Mouse (Mus musculus) forebrain, embryonic 15.5 days (tissue): Measurements from ENCODE around the gene Ccdc14. TPM values are rescaled to one million over a fixed set of nuclear protein-coding genes. Genes with fewer than 3 reads are reported as not detected.
"Not testable (repeated sequence)": the region's sequence is repeated elsewhere in the genome, so short reads cannot be mapped to it uniquely, and the experiment has no call there.

ENCODE experiments used
- ATAC-seq: fragments of 200-750 bp; cut with Nextera tagmentation; replicated peaks from 2 replicates; pipeline ENCODE4 v1.8.0; 2017; ENCODE audit warnings: mild to moderate bottlenecking, moderate TSS enrichment, moderate library complexity
- H3K27ac ChIP-seq: fragments of 300-500 bp; sonication (generic); replicated peaks from 2 replicates; pipeline ENCODE4 v1.5.1; 2015; ENCODE audit warnings: mild to moderate bottlenecking, inconsistent platforms
- H3K27me3 ChIP-seq: fragments of 300-500 bp; sonication (generic); 2 replicates; pipeline ENCODE4 v1.6.1; 2015; ENCODE audit warnings: inconsistent platforms
- H3K36me3 ChIP-seq: fragments of 300-500 bp; sonication (generic); 2 replicates; pipeline ENCODE4 v1.6.1; 2015; ENCODE audit warnings: mild to moderate bottlenecking, inconsistent platforms
- H3K4me1 ChIP-seq: fragments of 300-500 bp; sonication (generic); 2 replicates; pipeline ENCODE4 v1.6.1; 2015; ENCODE audit warnings: inconsistent platforms
- H3K4me2 ChIP-seq: fragments of 300-500 bp; sonication (generic); replicated peaks from 2 replicates; pipeline ENCODE4 v1.6.1; 2015; ENCODE audit warnings: mild to moderate bottlenecking, inconsistent platforms
- H3K4me3 ChIP-seq: fragments of 300-500 bp; sonication (generic); 2 replicates; pipeline ENCODE4 v1.5.1; 2015; ENCODE audit warnings: mild to moderate bottlenecking, inconsistent platforms
- H3K9ac ChIP-seq: fragments of 300-500 bp; sonication (generic); replicated peaks from 2 replicates; pipeline ENCODE4 v1.6.1; 2015; ENCODE audit warnings: mild to moderate bottlenecking, inconsistent platforms
- H3K9me3 ChIP-seq: fragments of 300-500 bp; sonication (generic); 2 replicates; pipeline ENCODE4 v1.6.1; 2016; ENCODE audit warnings: inconsistent platforms
- WGBS: fragments of 180-500 bp; shearing (Covaris S2); methylation state at CpG from one replicate; pipeline ENCODE4 v1.1.7; 2015; ENCODE audit warnings: mixed read lengths; 5-methylcytosine and 5-hydroxymethylcytosine counted together
- polyA plus RNA-seq: library from polyadenylated mRNA; unstranded; fragments of >200 nt; fragmentation: Nextera tagmentation; extraction: Ambion mirVana; gene quantifications from 2 replicates; pipeline ENCODE4 v1.2.1, GENCODE M21; 2015

Gene Ccdc14
- polyA plus RNA-seq, 1 experiment from 2014 or later: 5.2 TPM

GRCm38 (mm10) chr16:34725156-34725555, 34.7 kb downstream of the Ccdc14 start:
- no peak for ATAC-seq
- Histone ChIP-seq H3K4me3 (no peak overlapping the region), H3K9ac (no peak overlapping the region)

GRCm38 (mm10) chr16:34728610-34729009, 38.2 kb downstream of the Ccdc14 start:
- H3K27ac ChIP-seq, H3K4me1 ChIP-seq, H3K9me3 ChIP-seq, H3K4me2 ChIP-seq, H3K4me3 ChIP-seq, ATAC-seq, H3K36me3 ChIP-seq, H3K9ac ChIP-seq, H3K27me3 ChIP-seq: not testable (repeated sequence)

More at GRCm38 (mm10) chr16:34725156-34725555, 34.7 kb downstream of the Ccdc14 start:
- Histone ChIP-seq H3K27ac (no peak overlapping the region), H3K36me3 (peaks cover 13% of the 10 kb centered on the region), H3K4me1 (no peaks in the 10 kb centered on the region), H3K4me2 (no peak overlapping the region), H3K27me3 (no peaks in the 10 kb centered on the region), H3K9me3 (0 out of 2 replicates have a peak, but pooled peaks cover 3% of the 10 kb centered on the region)
- 94% methylated on average over 3 of the region's 3 CpGs for WGBS

DNA sequence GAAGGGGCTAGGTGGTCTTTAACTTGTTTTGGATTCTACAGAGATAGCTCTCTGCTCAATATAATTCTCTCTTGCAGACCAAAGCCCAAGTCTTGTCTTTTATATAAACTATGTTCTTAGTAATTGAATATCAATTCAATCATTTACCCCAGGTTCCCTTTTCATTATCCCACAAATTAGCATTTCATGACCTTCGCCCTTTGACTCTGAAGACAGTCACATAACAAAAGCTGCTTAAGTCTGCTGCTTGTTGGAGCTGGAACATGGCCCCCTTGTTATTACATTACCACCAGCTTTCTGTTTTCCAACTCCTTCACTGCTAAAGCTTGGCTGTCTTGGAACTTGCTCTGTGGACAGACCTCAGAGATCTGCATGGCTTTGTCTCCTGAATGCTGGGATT, 39.0 kb downstream of the Ccdc14 start:
- 85% methylated on average over 1 of the region's 1 CpGs for WGBS
- H3K27ac ChIP-seq: no peak overlapping the region
- H3K4me2 ChIP-seq: no peak overlapping the region
- H3K4me1 ChIP-seq: no peaks in the 10 kb centered on the region
- H3K9ac ChIP-seq: no peak overlapping the region
- 0 out of 2 replicates have a peak, but pooled peaks cover 3% of the 10 kb centered on the region for H3K9me3 ChIP-seq
- H3K36me3 ChIP-seq: peaks cover 3% of the 10 kb centered on the region; the same call in 1 of the 2 replicates
- no peak overlapping the region for H3K4me3 ChIP-seq
- ATAC-seq: no peak
- no peaks in the 10 kb centered on the region for H3K27me3 ChIP-seq

DNA sequence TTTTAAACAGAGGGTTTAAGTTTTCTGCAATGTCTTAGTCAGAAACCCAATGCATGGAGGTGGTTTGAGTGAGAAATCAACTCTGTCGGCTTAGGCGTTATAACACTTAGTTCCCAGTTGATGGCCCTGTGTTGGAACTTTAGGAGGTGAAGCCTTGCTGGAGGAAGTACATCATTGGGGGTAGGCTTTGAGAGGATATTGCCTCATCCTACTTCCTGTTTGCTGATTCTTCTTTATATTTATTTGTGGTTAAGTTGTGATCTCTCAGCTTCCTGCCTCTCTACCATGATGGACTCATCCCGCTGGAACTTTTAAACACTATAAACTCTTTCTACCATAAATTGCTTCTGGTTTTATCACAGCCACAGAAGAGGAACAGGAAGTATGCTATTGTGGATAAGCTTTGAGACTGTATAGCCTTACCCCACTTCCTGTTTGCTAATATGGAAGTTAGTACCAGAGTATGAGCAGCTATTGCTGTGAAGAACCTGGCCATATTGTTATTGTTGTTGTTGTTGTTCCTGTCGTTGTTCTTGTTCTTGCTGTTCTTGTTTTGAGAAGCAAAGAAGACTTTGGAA, 48.3 kb downstream of the Ccdc14 start:
- ATAC-seq: no peak
- Histone ChIP-seq H3K27me3 (no peaks in the 10 kb centered on the region), H3K36me3 (no peaks in the 10 kb centered on the region), H3K9me3 (no peaks in the 10 kb centered on the region), H3K4me1 (no peaks in the 10 kb centered on the region), H3K27ac (no peak overlapping the region), H3K4me2 (no peak overlapping the region), H3K9ac (no peak overlapping the region), H3K4me3 (no peak overlapping the region)
- WGBS: 96% methylated on average over 4 of the region's 4 CpGs

DNA sequence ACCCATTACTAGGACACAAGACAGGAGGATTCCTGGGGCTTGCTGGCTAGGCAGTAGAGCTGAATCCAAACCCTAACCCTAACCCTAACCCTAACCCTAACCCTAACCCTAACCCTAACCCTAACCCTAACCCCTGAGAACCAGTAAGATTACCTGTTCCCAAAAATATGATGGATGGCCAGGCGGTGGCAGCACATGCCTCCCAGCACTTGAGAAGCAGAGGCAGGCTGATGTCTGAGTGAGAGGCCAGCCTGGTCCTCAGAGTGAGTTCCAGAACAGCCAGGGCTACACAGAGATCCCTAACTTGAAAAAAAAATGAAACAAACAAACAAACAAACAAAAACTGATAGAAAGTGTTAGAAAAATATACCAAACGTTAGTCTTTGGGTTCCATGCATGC, 52.5 kb downstream of the Ccdc14 start:
- no peak overlapping the region for H3K4me3 ChIP-seq
- ATAC-seq: no peak
- no peak overlapping the region for H3K9ac ChIP-seq
- peaks cover 11% of the 10 kb centered on the region for H3K4me1 ChIP-seq
- peaks cover 11% of the 10 kb centered on the region; the same call in 1 of the 2 replicates for H3K27me3 ChIP-seq
- H3K36me3 ChIP-seq: no peaks in the 10 kb centered on the region
- no peak overlapping the region for H3K27ac ChIP-seq
- WGBS: 49% methylated on average over 2 of the region's 2 CpGs
- no peak overlapping the region for H3K4me2 ChIP-seq
- no peaks in the 10 kb centered on the region for H3K9me3 ChIP-seq

- WGBS: under 1% methylated on average over 48 of the region's 48 CpGs
- peaks cover 17% of the 10 kb centered on the region for H3K4me1 ChIP-seq
- H3K4me2 ChIP-seq: peak within 1 kb of the TSS; percentile 96
- peak within 1 kb of the TSS; percentile 53 for H3K4me3 ChIP-seq
- peaks cover 11% of the 10 kb centered on the region; the same call in 1 of the 2 replicates for H3K27me3 ChIP-seq
- H3K9me3 ChIP-seq: no peaks in the 10 kb centered on the region
- H3K36me3 ChIP-seq: no peaks in the 10 kb centered on the region
- 0 out of 2 replicates have a peak within 1 kb of the TSS, but pooled peaks have one; percentile 15 for H3K27ac ChIP-seq
- peak; percentile 93 for ATAC-seq
- peak within 1 kb of the TSS; percentile 49 for H3K9ac ChIP-seq
Measured at GRCm38 (mm10) chr16:34745065-34745585, 54.7 kb downstream of the Ccdc14 start, which contains the start of gene Mylk. Gene Mylk, plus strand, starts transcription at chr16:34745210.

DNA sequence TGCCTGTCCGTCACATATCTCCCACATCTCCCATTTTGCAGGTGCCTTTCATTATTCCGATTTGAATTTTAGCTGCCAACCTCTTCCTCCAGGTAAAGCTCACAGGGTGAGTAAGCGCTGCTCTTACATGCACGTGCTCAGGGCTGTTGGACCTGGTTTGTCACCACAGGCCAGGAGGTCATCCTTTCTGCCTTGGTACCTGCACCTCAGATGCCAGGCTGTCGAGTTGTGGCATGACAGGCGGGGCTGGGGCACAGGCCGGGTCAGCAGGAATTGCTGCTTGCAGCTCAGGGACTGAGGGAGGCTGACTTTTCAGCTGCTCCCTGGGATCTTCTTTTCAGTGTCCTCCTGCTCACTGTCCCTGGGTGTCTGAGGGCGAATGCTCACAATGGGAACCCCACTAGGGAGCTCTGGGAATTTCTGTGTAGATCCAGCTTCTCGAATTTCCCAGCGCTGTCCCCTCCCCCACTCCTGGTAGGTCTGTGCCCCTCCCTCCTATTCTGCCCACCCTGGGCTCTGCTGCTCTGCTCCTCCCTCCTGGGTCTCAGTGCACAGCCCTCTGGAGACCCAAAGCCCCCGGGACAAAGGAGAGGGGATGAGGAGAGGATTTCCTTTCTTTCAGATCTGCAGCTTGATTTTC, 57.8 kb downstream of the Ccdc14 start:
- Histone ChIP-seq H3K4me1 (peaks cover 17% of the 10 kb centered on the region), H3K36me3 (no peaks in the 10 kb centered on the region), H3K9me3 (no peaks in the 10 kb centered on the region), H3K4me3 (no peak overlapping the region), H3K27ac (no peak overlapping the region), H3K9ac (no peak overlapping the region), H3K27me3 (peaks cover 11% of the 10 kb centered on the region; the same call in 1 of the 2 replicates), H3K4me2 (no peak overlapping the region)
- 19% methylated on average over 11 of the region's 11 CpGs for WGBS
- no peak for ATAC-seq

DNA sequence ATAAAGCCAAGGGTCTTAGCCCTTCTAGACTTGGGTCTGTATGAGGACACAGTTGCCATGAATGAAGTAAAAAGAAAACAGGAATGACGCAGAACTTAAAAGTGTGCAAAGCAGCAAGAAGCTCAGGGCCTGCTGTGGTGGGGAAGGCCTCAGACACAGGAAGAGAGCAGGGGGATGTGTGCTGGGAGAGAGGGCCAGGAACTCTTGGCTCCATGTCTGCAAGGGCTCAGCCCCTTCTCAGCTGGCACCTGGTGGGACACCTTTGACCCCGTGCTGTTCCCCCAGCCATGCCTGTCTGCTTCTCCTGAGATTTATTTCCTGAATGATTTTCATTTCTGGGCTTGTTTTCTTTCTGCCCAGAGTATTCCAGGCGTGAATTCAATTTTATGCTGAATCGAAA, 59.1 kb downstream of the Ccdc14 start:
- Histone ChIP-seq H3K36me3 (no peaks in the 10 kb centered on the region), H3K27ac (no peak overlapping the region), H3K9ac (no peak overlapping the region), H3K4me1 (peaks cover 17% of the 10 kb centered on the region), H3K27me3 (peaks cover 11% of the 10 kb centered on the region; the same call in 1 of the 2 replicates), H3K4me3 (no peak overlapping the region), H3K4me2 (no peak overlapping the region), H3K9me3 (no peaks in the 10 kb centered on the region)
- WGBS: 60% methylated on average over 4 of the region's 4 CpGs
- ATAC-seq: no peak

GRCm38 (mm10) chr16:34752026-34752425, 61.6 kb downstream of the Ccdc14 start:
- H3K4me2 ChIP-seq: no peak overlapping the region
- H3K36me3 ChIP-seq: no peaks in the 10 kb centered on the region
- H3K4me3 ChIP-seq: no peak overlapping the region
- ATAC-seq: no peak
- peaks cover 6% of the 10 kb centered on the region; the same call in 1 of the 2 replicates for H3K4me1 ChIP-seq
- H3K27ac ChIP-seq: no peak overlapping the region
- no peaks in the 10 kb centered on the region for H3K9me3 ChIP-seq
- no peaks in the 10 kb centered on the region for H3K27me3 ChIP-seq
- no peak overlapping the region for H3K9ac ChIP-seq
- WGBS: 59% methylated on average over 3 of the region's 3 CpGs

DNA sequence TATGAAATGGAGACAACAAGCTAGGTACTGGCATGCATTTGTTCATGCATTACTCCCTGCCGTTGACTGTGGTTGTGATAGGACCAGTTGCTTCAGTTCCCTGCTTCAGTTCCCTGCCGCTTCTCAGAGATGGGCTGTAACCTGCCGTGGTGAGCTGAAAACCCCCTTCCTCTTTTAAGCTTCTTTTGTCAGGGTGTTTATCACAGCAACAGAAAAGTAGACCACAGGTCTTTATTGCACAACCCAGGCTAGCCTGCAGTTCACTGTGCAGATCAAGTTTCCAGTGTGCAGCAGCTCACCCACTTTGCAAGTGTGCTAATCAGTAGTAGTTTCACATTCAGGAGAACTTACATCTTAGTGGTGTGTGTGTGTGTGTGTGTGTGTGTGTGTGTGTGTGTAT, 62.6 kb downstream of the Ccdc14 start:
- no peak overlapping the region for H3K4me2 ChIP-seq
- no peaks in the 10 kb centered on the region for H3K36me3 ChIP-seq
- no peak overlapping the region for H3K27ac ChIP-seq
- no peaks in the 10 kb centered on the region for H3K27me3 ChIP-seq
- no peak for ATAC-seq
- peaks cover 6% of the 10 kb centered on the region; the same call in 1 of the 2 replicates for H3K4me1 ChIP-seq
- H3K9me3 ChIP-seq: no peaks in the 10 kb centered on the region
- H3K9ac ChIP-seq: no peak overlapping the region
- no peak overlapping the region for H3K4me3 ChIP-seq
- WGBS: 94% methylated on average over 3 of the region's 3 CpGs

GRCm38 (mm10) chr16:34756991-34757390, 66.6 kb downstream of the Ccdc14 start:
- no peaks in the 10 kb centered on the region for H3K27me3 ChIP-seq
- H3K4me3 ChIP-seq: no peak overlapping the region
- no peak for ATAC-seq
- H3K9me3 ChIP-seq: no peaks in the 10 kb centered on the region
- H3K27ac ChIP-seq: no peak overlapping the region
- WGBS: 67% methylated on average over 7 of the region's 7 CpGs
- H3K36me3 ChIP-seq: no peaks in the 10 kb centered on the region
- no peaks in the 10 kb centered on the region for H3K4me1 ChIP-seq
- H3K9ac ChIP-seq: no peak overlapping the region
- H3K4me2 ChIP-seq: no peak overlapping the region

DNA sequence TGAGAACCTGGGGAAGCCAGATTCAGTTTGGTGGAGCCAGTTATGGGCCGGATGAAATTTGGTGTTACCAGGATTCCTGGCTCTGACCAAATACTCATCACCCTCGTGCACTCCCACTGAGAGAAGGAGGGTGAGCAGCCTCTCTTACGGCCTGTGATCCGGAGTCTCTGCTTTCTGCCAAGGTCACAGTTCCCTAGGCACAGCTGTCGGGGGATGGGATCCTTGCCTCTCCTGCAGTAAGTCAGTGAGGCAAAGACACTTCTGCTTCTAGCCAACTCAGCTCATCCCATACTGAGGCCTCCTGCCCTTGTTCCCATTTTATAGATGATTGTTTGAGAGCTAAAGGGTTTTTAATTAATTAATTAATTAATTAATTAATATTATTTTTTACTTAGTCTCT, 67.8 kb downstream of the Ccdc14 start:
- H3K36me3 ChIP-seq: no peaks in the 10 kb centered on the region
- 66% methylated on average over 5 of the region's 5 CpGs for WGBS
- ATAC-seq: no peak

More for the DNA sequence above, 67.8 kb downstream of the Ccdc14 start:
- H3K4me3 ChIP-seq: no peak overlapping the region
- no peaks in the 10 kb centered on the region for H3K9me3 ChIP-seq
- H3K4me1 ChIP-seq: no peaks in the 10 kb centered on the region
- H3K9ac ChIP-seq: no peak overlapping the region
- H3K4me2 ChIP-seq: no peak overlapping the region
- no peaks in the 10 kb centered on the region for H3K27me3 ChIP-seq
- no peak overlapping the region for H3K27ac ChIP-seq
